Mouse (Mus musculus) limb, embryonic 11.5 days (tissue): Measurements from ENCODE around the gene Cox19. TPM values are rescaled to one million over a fixed set of nuclear protein-coding genes. Genes with fewer than 3 reads are reported as not detected.

Source experiments
- ATAC-seq: fragments of 200-750 bp; cut with Nextera tagmentation; 2 replicates; pipeline ENCODE4 v1.8.0; 2017; ENCODE audit warnings: low read depth; ENCODE audit not compliant: insufficient number of reproducible peaks, low FRiP score, low TSS enrichment
- DNase-seq: peaks from one replicate; pipeline ENCODE4 v3.0.0-alpha.2; 2015; ENCODE audit warnings: low spot score
- H3K27ac ChIP-seq: fragments of 300-500 bp; sonication (generic); replicated peaks from 2 replicates; pipeline ENCODE4 v1.5.1; 2014; ENCODE audit warnings: low read depth, mild to moderate bottlenecking, low read length
- H3K27me3 ChIP-seq: fragments of 300-500 bp; sonication (generic); 2 replicates; pipeline ENCODE4 v1.6.1; 2014; ENCODE audit warnings: mild to moderate bottlenecking, low read length, mixed read lengths; ENCODE audit not compliant: control insufficient read depth, insufficient read depth
- H3K36me3 ChIP-seq: fragments of 300-500 bp; sonication (generic); 2 replicates; pipeline ENCODE4 v1.6.1; 2014; ENCODE audit warnings: mild to moderate bottlenecking, low read length, moderate library complexity, mixed read lengths; ENCODE audit not compliant: control insufficient read depth, insufficient read depth
- H3K4me1 ChIP-seq: fragments of 300-500 bp; sonication (generic); 2 replicates; pipeline ENCODE4 v1.6.1; 2014; ENCODE audit warnings: low read length, mixed read lengths; ENCODE audit not compliant: control insufficient read depth, insufficient read depth
- H3K4me2 ChIP-seq: fragments of 300-500 bp; sonication (generic); 2 replicates; pipeline ENCODE4 v1.6.1; 2014; ENCODE audit warnings: low read depth, mild to moderate bottlenecking, moderate library complexity; ENCODE audit not compliant: severe bottlenecking
- H3K4me3 ChIP-seq: fragments of 300-500 bp; sonication (generic); 2 replicates; pipeline ENCODE4 v1.5.1; 2014; ENCODE audit warnings: low read depth, low read length
- H3K9ac ChIP-seq: fragments of 300-500 bp; sonication (generic); 2 replicates; pipeline ENCODE4 v1.6.1; 2014; ENCODE audit warnings: mild to moderate bottlenecking, low read length
- H3K9me3 ChIP-seq: fragments of 300-500 bp; sonication (generic); 2 replicates; pipeline ENCODE4 v1.6.1; 2016; ENCODE audit warnings: low read length; ENCODE audit not compliant: control insufficient read depth
- WGBS: fragments of 180-500 bp; shearing (Covaris S2); extraction: QIAGEN DNeasy Blood & Tissue Kit; methylation state at CpG from one replicate; pipeline ENCODE4 v1.1.7; 2014; 5-methylcytosine and 5-hydroxymethylcytosine counted together
- microRNA counts: library from miRNA; unstranded; fragments of <30 nt; microRNA quantifications from one replicate; lab custom pipeline; 2016
- microRNA-seq: library from miRNA; unstranded; fragments of <30 nt; microRNA quantifications from one replicate; pipeline ENCODE4, GENCODE M21; 2016
- polyA plus RNA-seq: library from polyadenylated mRNA; unstranded; fragments of >200 nt; fragmentation: Nextera tagmentation; extraction: Ambion mirVana; gene quantifications from 2 replicates; pipeline ENCODE4 v1.2.1, GENCODE M21; 2014

The Cox19 gene
- polyA plus RNA-seq, 1 experiment from 2014 or later: 120 TPM

DNA sequence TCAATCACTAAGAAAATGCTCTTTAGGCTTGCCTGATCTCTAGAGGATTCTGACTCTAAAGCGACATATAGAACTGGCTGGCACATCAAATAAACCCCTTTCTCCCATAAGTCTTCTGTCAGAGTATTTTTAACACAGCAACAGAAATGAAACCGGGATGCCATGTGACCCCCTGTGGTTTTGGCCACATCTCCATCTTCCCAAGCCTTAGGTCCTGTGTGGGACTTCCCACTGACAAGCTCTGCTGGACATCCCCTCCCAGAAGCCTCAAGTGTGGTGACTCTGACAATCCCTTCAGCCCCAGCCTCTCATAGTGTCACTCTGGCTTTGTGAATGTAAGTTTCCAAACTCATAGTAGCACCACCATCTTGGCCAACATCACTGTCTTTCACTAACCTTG, 57.1 kb downstream of the Cox19 start:
- no peak overlapping the region for H3K9ac ChIP-seq
- H3K4me2 ChIP-seq: no peak overlapping the region
- H3K4me3 ChIP-seq: no peak overlapping the region
- no peak overlapping the region for H3K27ac ChIP-seq
- H3K4me1 ChIP-seq: no peaks in the 10 kb centered on the region
- H3K27me3 ChIP-seq: no peaks in the 10 kb centered on the region
- WGBS: 80% methylated on average over 2 of the region's 2 CpGs
- H3K9me3 ChIP-seq: no peaks in the 10 kb centered on the region
- no peaks in the 10 kb centered on the region for H3K36me3 ChIP-seq
- DNase-seq (no peak), ATAC-seq (no peak)

DNA sequence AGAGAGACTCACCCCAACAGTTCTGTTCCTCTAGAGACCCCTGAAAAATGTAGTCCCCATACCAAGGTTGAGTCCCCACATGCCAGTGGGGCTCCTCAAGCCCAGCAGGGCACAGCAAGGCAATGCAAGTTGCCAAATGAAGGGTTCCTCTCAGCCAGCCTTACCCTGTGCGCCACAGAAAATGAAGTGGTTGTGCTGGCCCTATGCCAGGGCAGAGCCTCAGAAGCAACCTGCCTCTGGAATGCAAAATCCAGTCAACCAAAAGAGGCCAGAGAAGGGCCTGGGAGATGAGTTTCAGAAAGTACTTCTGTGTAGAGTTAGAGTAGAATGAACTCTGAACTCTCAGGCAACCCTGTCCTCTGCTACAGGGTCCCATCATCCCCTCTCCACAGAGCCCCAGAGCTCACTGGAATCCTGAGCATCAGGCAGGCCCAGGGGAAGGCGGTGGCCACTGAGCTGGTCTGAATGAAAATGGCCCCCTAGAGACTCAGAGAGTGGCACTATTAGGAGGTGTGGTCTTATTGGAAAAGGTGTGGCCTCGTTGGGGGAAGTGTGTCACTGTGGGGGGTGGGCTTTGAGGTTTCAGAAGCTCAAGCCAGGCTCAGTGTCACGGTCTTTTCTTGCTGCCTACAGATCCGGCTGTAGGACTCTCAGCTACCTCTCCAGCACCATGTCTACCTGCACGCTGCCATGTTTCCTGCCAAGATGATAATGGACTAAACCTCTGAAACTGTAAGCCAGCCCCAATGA, 59.2 kb downstream of the Cox19 start:
- Histone ChIP-seq H3K4me2 (no peak overlapping the region), H3K27me3 (no peaks in the 10 kb centered on the region), H3K4me3 (no peak overlapping the region), H3K27ac (no peak overlapping the region), H3K9me3 (no peaks in the 10 kb centered on the region), H3K4me1 (no peaks in the 10 kb centered on the region), H3K9ac (no peak overlapping the region), H3K36me3 (no peaks in the 10 kb centered on the region)
- WGBS: 73% methylated on average over 6 of the region's 6 CpGs
- DNase-seq (no peak), ATAC-seq (no peak)

DNA sequence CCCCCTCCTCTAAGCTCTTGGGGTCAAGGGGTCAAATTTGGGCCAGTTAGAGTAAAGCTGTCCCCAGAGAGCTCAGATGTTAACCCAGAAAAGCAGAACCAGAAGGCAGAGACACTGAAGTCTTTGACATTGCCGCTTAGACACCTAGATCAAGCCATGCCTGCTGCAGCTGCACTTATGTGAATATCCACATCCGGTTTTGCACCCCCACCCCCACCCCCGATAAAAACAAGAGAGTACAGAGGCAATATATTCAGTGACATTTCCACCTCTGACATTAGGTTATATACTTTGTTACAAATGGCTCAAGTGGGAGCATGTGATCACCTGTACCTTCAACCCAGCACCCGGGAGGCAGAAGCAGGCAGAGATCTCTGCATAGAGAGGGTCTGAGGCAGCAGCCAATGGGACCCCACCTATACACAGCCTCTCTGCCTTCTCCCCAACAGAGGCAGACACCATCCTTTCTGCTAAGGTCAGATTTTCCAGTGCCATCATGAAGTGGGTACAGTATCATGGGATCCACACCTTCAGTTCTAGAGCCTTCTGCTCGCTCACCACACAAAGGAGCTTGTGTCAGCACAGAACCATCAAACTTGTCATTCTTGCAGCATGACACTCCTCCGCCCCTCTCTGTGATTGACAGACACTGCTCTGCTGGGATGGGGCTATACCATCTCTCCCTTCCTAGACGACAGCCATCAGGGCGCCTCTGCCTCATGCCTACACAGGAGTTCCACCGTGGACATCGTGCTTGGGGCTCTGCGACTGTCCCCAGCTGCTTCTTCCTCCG, 60.6 kb downstream of the Cox19 start:
- no peak overlapping the region for H3K9ac ChIP-seq
- no peak overlapping the region for H3K27ac ChIP-seq
- no peak overlapping the region for H3K4me3 ChIP-seq
- no peaks in the 10 kb centered on the region for H3K27me3 ChIP-seq
- 82% methylated on average over 12 of the region's 12 CpGs for WGBS
- ATAC-seq (no peak), DNase-seq (no peak)
- no peaks in the 10 kb centered on the region for H3K9me3 ChIP-seq
- no peak overlapping the region for H3K4me2 ChIP-seq
- H3K4me1 ChIP-seq: no peaks in the 10 kb centered on the region
- no peaks in the 10 kb centered on the region for H3K36me3 ChIP-seq

DNA sequence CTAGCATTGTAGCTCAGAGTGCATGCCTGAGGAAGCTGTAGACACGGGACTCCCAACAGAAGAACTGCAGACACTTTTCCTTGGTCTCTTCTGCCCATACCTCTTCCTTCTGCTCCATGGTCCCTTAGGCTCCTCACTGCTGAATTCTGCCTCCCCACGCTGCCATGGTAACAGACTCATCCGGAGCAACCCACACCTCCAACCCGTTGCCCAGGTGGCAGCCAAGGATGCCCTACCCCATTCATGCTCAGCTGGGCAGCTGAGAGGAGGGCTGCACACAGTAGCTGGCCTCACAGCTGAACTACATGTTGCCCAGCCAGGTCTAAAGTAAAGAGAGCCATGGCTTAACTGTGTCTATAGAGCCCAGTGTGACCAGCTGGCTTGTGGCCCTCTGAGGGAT, 62.6 kb downstream of the Cox19 start:
- Histone ChIP-seq H3K27ac (no peak overlapping the region), H3K36me3 (no peaks in the 10 kb centered on the region), H3K4me2 (no peak overlapping the region), H3K27me3 (no peaks in the 10 kb centered on the region), H3K4me1 (no peaks in the 10 kb centered on the region), H3K4me3 (no peak overlapping the region), H3K9me3 (no peaks in the 10 kb centered on the region), H3K9ac (no peak overlapping the region)
- ATAC-seq: no peak
- 80% methylated on average over 4 of the region's 4 CpGs for WGBS
- no peak for DNase-seq

- no peak for DNase-seq
- no peak for ATAC-seq
Observed at GRCm38 (mm10) chr5:139287787-139288186, 63.4 kb downstream of the Cox19 start.

GRCm38 (mm10) chr5:139287099-139287498, 64.1 kb downstream of the Cox19 start:
- no peak for ATAC-seq

More at GRCm38 (mm10) chr5:139287787-139288186, 63.4 kb downstream of the Cox19 start:
- H3K9ac ChIP-seq: no peak overlapping the region
- H3K9me3 ChIP-seq: no peaks in the 10 kb centered on the region
- H3K36me3 ChIP-seq: no peaks in the 10 kb centered on the region
- WGBS: 85% methylated on average over 4 of the region's 4 CpGs
- no peaks in the 10 kb centered on the region for H3K4me1 ChIP-seq
- no peaks in the 10 kb centered on the region for H3K27me3 ChIP-seq
- H3K27ac ChIP-seq: no peak overlapping the region
- no peak overlapping the region for H3K4me3 ChIP-seq
- no peak overlapping the region for H3K4me2 ChIP-seq

More at GRCm38 (mm10) chr5:139287099-139287498, 64.1 kb downstream of the Cox19 start:
- H3K4me2 ChIP-seq: no peak overlapping the region
- H3K36me3 ChIP-seq: no peaks in the 10 kb centered on the region
- DNase-seq: no peak
- no peak overlapping the region for H3K9ac ChIP-seq
- no peaks in the 10 kb centered on the region for H3K4me1 ChIP-seq
- no peaks in the 10 kb centered on the region for H3K9me3 ChIP-seq
- H3K27me3 ChIP-seq: no peaks in the 10 kb centered on the region
- 90% methylated on average over 5 of the region's 5 CpGs for WGBS
- no peak overlapping the region for H3K4me3 ChIP-seq
- H3K27ac ChIP-seq: no peak overlapping the region

MicroRNA genes within 50 kb of the gene (microRNA counts, 519-probe panel; counts per million panel counts)
- microRNA mmu-miR-339-3p (lab: Ali Mortazavi, UCI): not detected
- not detected for microRNA mmu-miR-339-5p (lab: Ali Mortazavi, UCI)

Small RNA genes lying within 50 kb of the gene (microRNA-seq; reads per million reads assigned to microRNA genes)
- gene Mir339: 392 reads per million, percentile 65 among the genes with 10 or more reads in this experiment

Other genes with a start within 250 kb of the Cox19 start
- 3.4 and 4.8 TPM in 2 replicates for gene Prkar1b, start 201.4 kb downstream of the Cox19 start, polyA plus RNA-seq
- 11.0 and 12.0 TPM in 2 replicates for gene Dnaaf5, start 201.2 kb downstream of the Cox19 start, polyA plus RNA-seq
- gene Sun1, start 150.8 kb downstream of the Cox19 start, polyA plus RNA-seq: 46.2 and 49.4 TPM in 2 replicates
- 148 and 159 TPM in 2 replicates for gene Get4, start 99.1 kb downstream of the Cox19 start, polyA plus RNA-seq
- gene Adap1, start 25.8 kb downstream of the Cox19 start, polyA plus RNA-seq: 0.17 and 0.69 TPM in 2 replicates
- gene Cyp2w1, start 1.2 kb upstream of the Cox19 start, polyA plus RNA-seq: not detected in 2 replicates
- gene Gpr146, start 26.3 kb upstream of the Cox19 start, polyA plus RNA-seq: 1.9 and 2.3 TPM in 2 replicates
- gene C130050O18Rik, start 53.9 kb upstream of the Cox19 start, polyA plus RNA-seq: 0.62 and 0.89 TPM in 2 replicates
- gene Gper1, start 71.7 kb upstream of the Cox19 start, polyA plus RNA-seq: 0.80 and 1.1 TPM in 2 replicates
- gene 3110082I17Rik, start 109.1 kb upstream of the Cox19 start, polyA plus RNA-seq: 37.9 and 39.7 TPM in 2 replicates
- 8.0 and 9.1 TPM in 2 replicates for gene Zfand2a, start 133.1 kb upstream of the Cox19 start, polyA plus RNA-seq
- gene Uncx, start 192.1 kb upstream of the Cox19 start, polyA plus RNA-seq: 0.08 and 0.21 TPM in 2 replicates